ENCODE assay signal across 9 mouse cellular contexts in genomic region chr8:12629079-12629478, GRCm38 (mm10). TPM values are rescaled to one million over a fixed set of nuclear protein-coding genes. Genes with fewer than 3 reads are reported as not detected.
DNase-seq lines count a peak whose midpoint lies in the region; ATAC-seq and TF ChIP-seq lines count a peak whose summit lies in the region.
"Had no signal": no experiment of that assay in that cellular context is flagged by ENCODE, and none has a peak within 500 bp of the region (broad histone marks: within the 10 kb centered on the region; RNA-seq: fewer than 3 reads in every experiment).

No protein-coding gene starts in this region.

- WGBS in intestine, embryonic 15.5 days, result 36% methylated on average over 3 of the region's 3 CpGs
- 52% methylated on average over 3 of the region's 3 CpGs for WGBS in liver, embryonic 13.5 days (ENCODE audit: insufficient replicate concordance)
- WGBS in neural tube, embryonic 14.5 days, result 36% methylated on average over 3 of the region's 3 CpGs

- TF ChIP-seq CTCF in embryonic fibroblast, embryonic 13.5 days (IDR thresholded peaks at IDR 0.05; ENCODE audit: borderline replicate concordance, insufficient read depth, low read length), result peak; percentile 58; the same call in 1 of the 2 replicates

- no peak for ATAC-seq in CD4-positive, CD25-positive, alpha-beta regulatory T cell, adult 4 months
- peak; percentile 63; the same call in 1 of the 2 replicates for ATAC-seq in intestine, embryonic 15.5 days
- ATAC-seq in liver, embryonic 13.5 days (ENCODE audit: low read depth), result no peak
- ATAC-seq in neural tube, embryonic 14.5 days (ENCODE audit: low read depth), result peak; percentile 76

- H3K27me3 ChIP-seq in intestine, embryonic 15.5 days (replicated peaks), result no peaks in the 10 kb centered on the region
- no peaks in the 10 kb centered on the region for H3K27me3 ChIP-seq in liver, embryonic 13.5 days
- H3K27me3 ChIP-seq in neural tube, embryonic 14.5 days (ENCODE audit: control insufficient read depth, insufficient read depth, low read length), result no peaks in the 10 kb centered on the region

- no peak overlapping the region for H3K4me2 ChIP-seq in intestine, embryonic 15.5 days (replicated peaks)
- H3K4me2 ChIP-seq in liver, embryonic 13.5 days, result no peak overlapping the region
- H3K4me2 ChIP-seq in neural tube, embryonic 14.5 days (ENCODE audit: low read depth, low read length), result no peak overlapping the region

- H3K9me3 ChIP-seq in intestine, embryonic 15.5 days, result no peaks in the 10 kb centered on the region
- no peaks in the 10 kb centered on the region for H3K9me3 ChIP-seq in liver, embryonic 13.5 days (replicated peaks)
- no peaks in the 10 kb centered on the region for H3K9me3 ChIP-seq in neural tube, embryonic 14.5 days (ENCODE audit: control insufficient read depth, low read length)

- H3K36me3 ChIP-seq in intestine, embryonic 15.5 days, result peaks cover 14% of the 10 kb centered on the region; the same call in 1 of the 2 replicates
- peaks cover 95% of the 10 kb centered on the region for H3K36me3 ChIP-seq in liver, embryonic 13.5 days
- H3K36me3 ChIP-seq in neural tube, embryonic 14.5 days (ENCODE audit: control insufficient read depth, insufficient read depth, low read length), result no peaks in the 10 kb centered on the region

- no peak overlapping the region for H3K9ac ChIP-seq in intestine, embryonic 15.5 days
- H3K9ac ChIP-seq in liver, embryonic 13.5 days, result no peak overlapping the region
- no peak overlapping the region for H3K9ac ChIP-seq in neural tube, embryonic 14.5 days (replicated peaks; ENCODE audit: low read depth, low read length)

- TF ChIP-seq POLR2A in embryonic fibroblast, embryonic 13.5 days (IDR thresholded peaks at IDR 0.05; ENCODE audit: low read depth, low read length), result no peak

- DNase-seq in CD4-positive, CD25-positive, alpha-beta regulatory T cell, adult 2 months (ENCODE audit: low read depth, low spot score), result peak; percentile 42
- DNase-seq in urinary bladder, postnatal 14 days (ENCODE audit: low spot score), result peak; percentile 53
- DNase-seq in urinary bladder, postnatal 10 days (ENCODE audit: low spot score), result no peak
- peak; percentile 9 for DNase-seq in liver, embryonic 13.5 days

- no peaks in the 10 kb centered on the region for H3K4me1 ChIP-seq in embryonic fibroblast, embryonic 13.5 days (ENCODE audit: control insufficient read depth, insufficient read depth, low read length)
- no peaks in the 10 kb centered on the region for H3K4me1 ChIP-seq in intestine, embryonic 15.5 days (replicated peaks)
- H3K4me1 ChIP-seq in liver, embryonic 13.5 days (replicated peaks), result no peaks in the 10 kb centered on the region
- 0 out of 2 replicates have a peak, but pooled peaks cover 10% of the 10 kb centered on the region for H3K4me1 ChIP-seq in neural tube, embryonic 14.5 days (ENCODE audit: control insufficient read depth, insufficient read depth, low read length)

- no peak overlapping the region for H3K27ac ChIP-seq in embryonic fibroblast, embryonic 13.5 days (ENCODE audit: insufficient read depth, low read length)
- H3K27ac ChIP-seq in intestine, embryonic 15.5 days, result no peak overlapping the region
- H3K27ac ChIP-seq in liver, embryonic 13.5 days, result no peak overlapping the region
- H3K27ac ChIP-seq in neural tube, embryonic 14.5 days (ENCODE audit: low read depth, low read length), result no peak overlapping the region

- H3K4me3 ChIP-seq in embryonic fibroblast, embryonic 13.5 days (ENCODE audit: insufficient read depth, low read length), result no peak overlapping the region
- no peak overlapping the region for H3K4me3 ChIP-seq in intestine, embryonic 15.5 days (replicated peaks)
- no peak overlapping the region for H3K4me3 ChIP-seq in liver, embryonic 13.5 days (replicated peaks)
- H3K4me3 ChIP-seq in neural tube, embryonic 14.5 days (ENCODE audit: low read depth, low read length), result no peak overlapping the region

RNA-seq across cellular contexts. Expression of gene Tubgcp3, which starts 43.0 kb away (rescaled TPM):
- 10 to 100 TPM; 43.9 to 71.5 TPM for polyA plus RNA-seq in CD4-positive, CD25-positive, alpha-beta regulatory T cell, adult 4 months (2017; shearing (Covaris generic))
- polyA plus RNA-seq in embryonic fibroblast, embryonic 13.5 days (2011; ENCODE audit: insufficient read length, low read depth, missing spikeins), result 31.0 and 35.0 TPM in 2 replicates
- 37.5 and 38.0 TPM in 2 replicates for polyA plus RNA-seq in intestine, embryonic 15.5 days (2015; fragmentation: Nextera tagmentation; extraction: Ambion mirVana)
- 25.1 and 31.3 TPM in 2 replicates for polyA plus RNA-seq in liver, embryonic 13.5 days (2015; fragmentation: Nextera tagmentation; extraction: Ambion mirVana)
- polyA plus RNA-seq in neural tube, embryonic 14.5 days (2014; fragmentation: Nextera tagmentation; extraction: Ambion mirVana), result 42.9 and 48.5 TPM in 2 replicates

RNA-seq across cellular contexts. Expression of gene Spaca7, which starts 56.2 kb away (rescaled TPM):
- polyA plus RNA-seq in CD4-positive, CD25-positive, alpha-beta regulatory T cell, adult 4 months (2017; shearing (Covaris generic)), result not detected
- not detected in 2 replicates for polyA plus RNA-seq in embryonic fibroblast, embryonic 13.5 days (2011; ENCODE audit: insufficient read length, low read depth, missing spikeins)
- 0.33 TPM in 1 of 2 replicates, not detected in the other for polyA plus RNA-seq in intestine, embryonic 15.5 days (2015; fragmentation: Nextera tagmentation; extraction: Ambion mirVana)
- not detected in 2 replicates for polyA plus RNA-seq in liver, embryonic 13.5 days (2015; fragmentation: Nextera tagmentation; extraction: Ambion mirVana)
- not detected in 2 replicates for polyA plus RNA-seq in neural tube, embryonic 14.5 days (2014; fragmentation: Nextera tagmentation; extraction: Ambion mirVana)
- polyA plus RNA-seq: heart, embryonic 16.5 days had no signal

Comparison
In these comparisons a context has a peak if more than half of its experiments do, and no peak if none do; other contexts are left out.
1. ATAC-seq: peak in intestine, embryonic 15.5 days (single experiment) and neural tube, embryonic 14.5 days (single experiment); none in CD4-positive, CD25-positive, alpha-beta regulatory T cell, adult 4 months (single experiment) and liver, embryonic 13.5 days (single experiment).